Mouse (Mus musculus) left cerebral cortex, postnatal 14 days (tissue): ENCODE results near the gene Sult1a1. TPM values are rescaled to one million over a fixed set of nuclear protein-coding genes. Genes with fewer than 3 reads are reported as not detected.
"Not testable (repeated sequence)": the region's sequence is repeated elsewhere in the genome, so short reads cannot be mapped to it uniquely, and the experiment has no call there.

Source experiments
- DNase-seq, 2 experiments: peaks; one replicate each; pipeline ENCODE4 v3.0.0; 2021 to 2022; ENCODE audit warnings: low spot score in 2 of 2, mixed read lengths in 1 of 2
- intact Hi-C: fragments of 180-260 bp; cut with DNase I; formaldehyde crosslinking; loops from one replicate; pipeline ENCODE4 v1.15.1; 2025
- total RNA-seq, 2 experiments: library from RNA; stranded (reverse); gene quantifications; 2 replicates each; pipeline ENCODE4 v1.2.3; 2021

The Sult1a1 gene
- total RNA-seq, 2 experiments from 2014 or later = 6.7 to 12.7 TPM

DNA sequence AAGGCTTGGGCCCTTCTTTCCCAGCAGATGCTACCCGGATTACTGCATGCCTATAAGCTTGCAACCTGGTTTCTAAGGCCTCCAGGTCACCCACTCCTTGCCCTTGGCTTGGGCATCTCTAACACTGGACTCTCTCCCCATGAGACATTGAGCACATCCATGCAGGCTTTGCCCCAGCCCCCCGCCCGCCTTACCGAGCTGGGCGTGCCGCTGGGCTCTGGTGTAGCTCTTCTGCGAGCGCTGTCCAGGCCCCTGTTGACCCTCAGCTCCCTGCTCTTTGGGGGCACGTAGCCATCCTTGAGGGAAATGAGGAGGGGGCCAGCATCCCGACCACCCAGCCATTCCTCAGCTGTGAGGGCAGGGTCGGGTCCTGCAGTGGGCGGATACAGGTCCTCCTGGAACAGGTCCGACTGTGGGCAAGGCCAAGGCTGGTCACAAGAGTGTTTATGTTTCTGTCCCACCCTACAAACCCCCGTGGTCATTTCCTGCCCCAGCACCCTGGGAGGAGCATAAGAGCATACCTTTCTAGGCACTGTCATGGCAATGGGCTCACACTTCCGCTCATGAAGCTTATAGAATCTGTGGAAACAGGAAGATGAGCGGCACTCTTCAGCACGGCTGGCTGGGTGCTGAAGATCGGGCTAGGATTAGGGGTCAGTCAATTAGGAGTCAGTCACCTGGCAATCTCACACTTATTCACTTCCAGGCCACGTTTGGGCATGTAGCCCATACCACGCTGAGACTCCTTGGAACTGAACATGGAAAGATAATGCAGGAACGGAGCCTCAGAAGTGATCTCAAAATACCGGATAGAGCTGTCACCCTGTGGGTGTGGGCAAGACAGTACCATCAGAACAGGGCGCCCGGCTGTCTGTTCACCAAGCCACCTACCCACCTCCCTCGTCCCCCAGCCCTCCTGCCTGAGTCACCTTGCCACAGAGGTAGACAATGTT lies 24.1 kb upstream of the Sult1a1 start:
- intact Hi-C loops = loop anchor here (5.0 kb wide), 2 partner anchors 62 to 77 kb away; partner anchors contain the start of gene Ypel3
- no peak for DNase-seq

DNA sequence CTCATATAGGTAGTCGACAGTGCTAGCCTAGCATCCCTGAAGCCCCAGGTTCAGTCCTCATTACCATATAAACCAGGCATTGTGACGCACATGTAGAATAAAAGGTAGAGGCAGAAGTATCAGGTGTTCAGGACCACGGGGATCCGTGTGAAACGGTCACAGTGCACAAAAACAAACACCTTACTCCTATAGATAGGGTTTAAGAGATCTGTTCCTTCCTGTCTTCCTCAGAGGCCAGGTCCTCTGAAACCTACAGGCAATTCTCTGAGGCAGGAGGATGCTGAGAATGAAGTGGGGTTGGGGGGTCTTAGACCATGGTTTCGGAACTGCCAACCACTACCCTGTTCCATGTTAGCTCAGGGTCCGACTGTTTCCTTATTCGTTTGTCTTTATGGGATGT lies 21.6 kb upstream of the Sult1a1 start:
- no peak for DNase-seq
- intact Hi-C loops = loop anchor here (5.0 kb wide), 1 partner anchor 131 kb away; the partner anchor contains the start of gene Eif3c

DNA sequence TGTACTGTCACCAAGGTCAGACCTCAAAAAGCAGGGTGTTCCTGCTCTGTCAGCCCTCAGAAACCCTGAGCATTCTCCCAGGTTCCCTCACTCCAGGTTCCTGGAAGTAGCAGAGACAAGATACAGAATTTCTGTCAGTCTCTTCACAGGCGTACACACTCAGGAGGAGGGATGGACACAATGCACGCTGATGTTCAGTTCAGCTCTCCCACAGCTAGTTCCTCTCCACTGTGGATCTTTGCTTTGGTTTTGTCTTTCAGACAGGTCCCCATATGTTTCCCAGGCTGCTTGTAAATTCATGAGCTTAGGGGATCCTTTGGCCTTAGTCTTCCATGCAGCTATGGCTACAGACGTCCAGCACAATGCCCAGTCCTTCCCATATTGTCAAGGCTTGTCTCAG lies 20.7 kb upstream of the Sult1a1 start:
- DNase-seq = no peak
- intact Hi-C loops = loop anchor here (5.0 kb wide), 1 partner anchor 130 kb away; the partner anchor contains the start of gene Eif3c

DNA sequence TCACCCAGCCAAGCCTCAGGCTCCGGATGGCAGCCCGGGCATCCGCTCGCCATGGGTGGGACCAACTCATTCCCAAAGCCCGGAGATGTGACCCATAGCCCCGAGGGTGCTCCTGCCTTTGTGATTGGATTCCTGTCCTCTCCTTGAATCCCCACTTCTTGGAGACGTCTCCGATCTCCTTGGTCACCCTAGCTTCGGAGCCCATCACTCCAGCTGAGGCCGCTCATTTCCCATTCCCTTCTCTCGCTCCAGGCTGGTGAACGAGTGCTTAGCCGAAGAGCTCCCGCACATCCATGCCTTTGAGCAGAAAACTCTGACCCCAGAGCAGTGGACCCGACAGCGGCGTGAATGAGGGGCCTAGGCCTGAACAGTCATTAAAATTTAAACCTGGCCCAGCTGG lies 20.1 kb upstream of the Sult1a1 start:
- no peak for DNase-seq
- intact Hi-C loops = loop anchor here (5.0 kb wide), 1 partner anchor 129 kb away; the partner anchor contains the start of gene Eif3c

DNA sequence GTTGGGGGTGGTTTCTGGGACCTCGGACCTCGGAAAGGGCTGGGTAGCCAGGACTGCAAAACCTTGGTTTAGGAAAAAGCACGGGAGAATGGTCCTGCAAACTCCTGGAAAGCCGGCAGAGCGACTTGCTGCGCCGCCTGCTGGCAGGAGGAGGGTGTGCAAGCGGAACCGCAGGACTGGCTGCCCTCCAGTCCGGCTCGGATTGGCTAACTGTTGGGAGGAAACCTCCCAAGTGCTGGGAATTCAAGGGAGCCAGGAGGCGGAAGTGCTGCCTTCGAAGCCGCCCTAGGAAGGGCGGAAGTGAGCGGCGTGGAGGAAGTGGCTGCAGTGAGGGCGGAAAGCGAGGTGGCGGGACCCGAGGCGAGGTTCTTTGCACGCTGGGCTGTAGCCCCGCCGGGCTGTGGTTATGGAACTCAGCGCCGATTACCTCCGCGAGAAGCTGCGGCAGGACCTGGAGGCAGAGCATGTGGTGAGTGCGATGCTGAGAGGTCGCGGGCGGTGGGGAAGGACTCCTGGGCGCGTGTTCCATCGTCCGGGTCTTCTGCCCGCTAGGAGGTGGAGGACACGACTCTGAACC lies 19.5 kb upstream of the Sult1a1 start, which contains the start of gene Slx1b:
Slx1b (minus strand) TSS at position 154 of the 577 bp plus-strand sequence.
- peak; percentile 97 for DNase-seq
- intact Hi-C loops = loop anchor here (5.0 kb wide), 1 partner anchor 128 kb away; the partner anchor contains the start of gene Eif3c

DNA sequence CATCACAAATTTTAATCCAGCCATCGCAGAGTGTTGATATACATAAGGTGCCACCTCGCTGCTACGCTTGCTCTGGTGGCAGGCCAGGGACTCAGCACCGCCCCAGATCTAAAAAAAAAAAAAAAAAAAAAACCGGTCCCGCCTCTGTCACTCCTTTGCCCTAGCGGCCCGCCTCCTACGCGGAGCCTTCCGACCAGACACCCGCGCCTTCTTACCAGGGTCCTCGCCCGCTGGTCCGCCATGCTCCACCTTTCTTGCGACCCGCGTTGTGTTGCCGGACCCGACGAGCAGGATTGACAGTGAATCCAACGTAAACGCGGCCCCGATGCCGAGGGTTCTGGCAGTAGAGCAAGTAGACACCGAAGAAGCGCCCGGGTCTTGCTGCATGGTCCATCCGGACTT lies 19.0 kb upstream of the Sult1a1 start, which contains the start of gene Bola2:
Bola2 (plus strand) TSS at position 192 of the 402 bp plus-strand sequence.
- intact Hi-C loops = loop anchor here (5.0 kb wide), 1 partner anchor 128 kb away; the partner anchor contains the start of gene Eif3c

DNA sequence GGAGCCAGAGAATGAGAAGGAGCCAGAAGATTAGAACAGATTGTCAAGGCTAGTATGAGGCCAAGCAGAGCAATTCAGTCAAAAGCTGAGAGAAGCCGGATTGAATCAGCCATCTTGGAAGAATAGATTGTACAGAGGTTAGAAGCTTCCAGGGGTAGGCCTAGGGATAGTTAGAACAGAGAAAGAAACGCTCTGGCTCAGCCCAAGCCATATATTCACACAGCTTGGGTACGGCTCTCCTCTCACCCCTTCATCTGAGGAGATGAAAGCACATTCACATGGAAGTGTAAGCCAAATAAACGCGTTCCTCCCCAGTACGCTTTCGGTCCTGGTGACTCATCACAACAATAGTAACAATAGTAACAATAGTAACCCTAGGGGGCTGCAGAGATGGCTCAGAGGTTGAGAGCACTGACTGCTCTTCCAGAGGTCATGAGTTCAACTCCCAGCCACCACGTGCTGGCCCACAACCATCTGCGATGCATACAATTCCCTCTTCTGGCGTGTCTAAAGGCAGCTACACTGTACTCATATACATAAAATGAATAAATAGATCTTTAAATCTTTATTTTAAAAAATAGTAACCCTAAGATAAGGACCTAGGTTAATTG lies 18.3 kb upstream of the Sult1a1 start:
- intact Hi-C loops = loop anchor here (5.0 kb wide), 3 partner anchors 47 to 127 kb away; partner anchors contain the start of genes Apobr, Eif3c and Sgf29
- DNase-seq = no peak

More for the DNA sequence above, 19.0 kb upstream of the Sult1a1 start, which contains the start of gene Bola2:
- peak in 1 of 2 experiments; percentile 60 for DNase-seq

DNA sequence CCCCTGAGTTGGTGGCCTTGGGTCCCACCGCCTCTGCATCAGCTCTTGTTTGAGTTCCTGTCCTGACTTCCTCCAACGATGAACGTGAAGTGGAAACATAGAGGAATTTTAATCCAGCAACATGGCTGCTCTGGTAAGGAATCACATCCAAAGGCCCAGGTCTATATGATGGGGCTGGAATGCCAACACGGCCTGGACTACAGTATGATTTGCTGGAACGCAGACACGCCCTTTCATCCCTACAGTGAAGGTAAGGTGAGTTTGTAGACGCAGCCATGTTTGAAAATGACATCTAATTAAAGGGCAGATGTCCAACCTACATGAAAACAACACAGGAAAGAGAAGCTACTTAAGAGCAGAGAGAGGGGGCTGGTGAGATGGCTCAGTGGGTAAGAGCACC lies 17.5 kb upstream of the Sult1a1 start:
- DNase-seq = no peak
- intact Hi-C loops = loop anchor here (5.0 kb wide), 2 partner anchors 46 to 111 kb away; partner anchors contain the start of genes Apobr and Sgf29

DNA sequence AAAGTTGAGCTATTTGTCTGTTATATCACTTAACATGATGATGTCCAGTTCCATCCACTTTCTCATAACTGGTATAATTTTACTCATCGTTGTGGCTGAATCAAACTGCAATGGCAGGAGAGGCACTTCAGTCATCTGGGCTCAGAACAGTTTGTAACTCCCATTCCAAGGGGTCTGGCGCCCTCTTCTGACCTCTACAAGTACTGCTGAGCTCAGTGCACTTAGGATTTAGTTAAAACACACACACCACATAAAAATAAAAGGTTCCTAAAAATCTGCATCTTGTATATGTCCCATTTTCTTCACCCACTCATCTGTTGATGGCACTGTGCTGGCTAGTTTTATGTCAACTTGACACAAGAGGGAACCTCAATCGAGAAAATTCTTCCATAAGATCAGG lies 17.0 kb upstream of the Sult1a1 start:
- intact Hi-C loops = loop anchor here (5.0 kb wide), 2 partner anchors 46 to 111 kb away; partner anchors contain the start of genes Apobr and Sgf29

DNA sequence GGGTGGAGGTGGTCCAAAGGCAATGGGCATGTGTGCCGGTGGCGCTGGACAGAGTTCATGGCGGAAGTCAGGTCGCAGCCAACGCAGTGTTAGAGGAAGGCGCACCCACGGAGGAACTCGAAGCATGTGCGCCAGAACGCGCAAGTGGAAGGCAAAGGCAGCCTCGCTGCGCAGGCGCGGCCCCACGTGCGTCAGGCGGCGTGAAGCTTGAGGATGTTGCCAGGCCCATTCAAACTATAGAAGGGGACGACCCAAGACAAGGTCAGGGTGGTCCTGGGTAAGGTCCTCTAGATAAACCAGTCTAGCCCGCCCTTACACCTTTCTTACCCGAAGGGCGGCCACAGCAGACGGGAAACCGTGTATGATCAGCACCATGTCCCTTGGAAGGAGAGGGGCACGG lies 16.2 kb upstream of the Sult1a1 start:
- no peak for DNase-seq
- intact Hi-C loops = loop anchor here (5.0 kb wide), 2 partner anchors 45 to 110 kb away; partner anchors contain the start of genes Apobr and Sgf29

More for the DNA sequence above, 17.0 kb upstream of the Sult1a1 start:
- DNase-seq = peak; percentile 89 to 91

DNA sequence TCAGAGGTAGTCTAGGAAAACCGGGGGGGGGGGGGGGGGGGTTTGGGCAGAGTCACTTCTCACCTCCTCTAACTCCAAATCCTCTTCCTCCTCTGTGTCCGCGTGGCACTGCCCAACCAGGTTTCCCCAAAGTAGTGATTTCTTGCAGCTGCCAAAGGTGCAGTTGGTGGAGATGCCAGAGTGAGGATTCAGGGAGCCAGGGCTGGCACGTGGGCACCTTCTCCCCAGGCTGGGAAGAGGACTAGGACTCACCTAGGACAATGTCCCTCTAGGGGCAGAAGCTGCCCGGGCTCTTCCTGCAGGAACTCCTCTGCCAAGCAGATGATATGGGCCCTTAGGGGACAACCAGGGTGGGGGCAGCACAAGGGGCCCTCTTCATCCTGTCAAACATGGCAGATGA lies 15.4 kb upstream of the Sult1a1 start:
- intact Hi-C loops = loop anchor here (5.0 kb wide), 2 partner anchors 44 to 109 kb away; partner anchors contain the start of genes Apobr and Sgf29
- DNase-seq = no peak

DNA sequence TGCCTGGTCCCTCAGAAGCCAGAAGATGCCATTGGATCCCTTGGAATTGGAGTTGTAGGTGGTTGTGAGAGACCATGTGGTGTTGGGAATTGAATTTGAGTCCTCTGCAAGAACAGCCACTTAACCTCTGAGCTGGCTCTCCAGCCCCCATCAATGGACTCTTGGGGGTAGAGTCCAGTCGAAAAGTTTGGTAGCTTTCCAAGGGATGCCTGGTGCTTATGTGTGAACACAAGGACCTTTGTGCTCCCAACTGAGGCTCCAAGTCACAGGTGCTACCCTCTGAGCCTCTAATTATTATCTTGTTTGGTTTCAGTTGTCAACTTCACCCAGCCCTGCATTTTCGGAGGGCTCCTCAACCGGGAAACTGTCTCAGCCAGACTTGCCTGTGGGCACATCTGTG lies 14.5 kb upstream of the Sult1a1 start:
- intact Hi-C loops = loop anchor here (5.0 kb wide), 2 partner anchors 43 to 108 kb away; partner anchors contain the start of genes Apobr and Sgf29
- no peak for DNase-seq

DNA sequence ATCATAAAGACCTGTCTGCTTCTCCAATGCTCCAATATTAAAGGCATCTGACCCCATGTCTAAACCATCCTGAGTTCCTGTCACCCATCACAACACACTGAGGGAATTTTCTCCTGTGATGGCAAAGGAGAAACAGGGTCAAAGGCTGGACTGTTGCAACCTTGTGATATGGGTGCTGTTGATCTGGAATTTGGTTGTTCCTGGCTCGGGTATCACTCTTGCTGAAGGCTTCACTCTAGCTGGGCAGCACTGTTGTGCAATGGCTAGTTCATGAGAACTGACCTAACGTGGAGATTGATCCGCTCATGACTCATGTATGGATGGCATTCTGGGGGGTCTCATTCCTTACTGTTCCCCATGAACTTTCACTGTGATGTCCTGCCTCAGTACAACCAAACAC lies 12.8 kb upstream of the Sult1a1 start:
- intact Hi-C loops = no loop called here

DNA sequence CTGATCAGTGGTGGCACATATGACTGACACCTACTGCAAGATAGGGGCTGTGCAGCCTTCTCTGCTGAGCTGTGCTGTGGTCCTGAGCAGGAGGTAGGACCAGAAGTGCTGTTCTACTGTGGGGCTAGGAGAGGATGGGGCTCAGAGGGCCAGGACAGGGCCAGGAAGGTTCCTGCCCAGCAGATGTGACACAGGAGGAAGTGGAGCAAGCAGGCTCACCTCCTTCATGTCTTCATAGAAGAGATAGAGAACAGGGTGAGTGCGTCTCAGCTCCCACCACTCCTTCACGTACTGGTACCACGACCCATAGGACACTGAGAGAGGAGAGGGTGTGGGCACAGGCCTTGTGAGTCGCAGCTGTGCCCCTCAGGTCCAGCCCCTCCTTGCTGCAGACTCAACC lies 11.9 kb upstream of the Sult1a1 start:
- DNase-seq, intact Hi-C loops: not testable (repeated sequence)

More for the DNA sequence above, 12.8 kb upstream of the Sult1a1 start:
- DNase-seq = no peak

DNA sequence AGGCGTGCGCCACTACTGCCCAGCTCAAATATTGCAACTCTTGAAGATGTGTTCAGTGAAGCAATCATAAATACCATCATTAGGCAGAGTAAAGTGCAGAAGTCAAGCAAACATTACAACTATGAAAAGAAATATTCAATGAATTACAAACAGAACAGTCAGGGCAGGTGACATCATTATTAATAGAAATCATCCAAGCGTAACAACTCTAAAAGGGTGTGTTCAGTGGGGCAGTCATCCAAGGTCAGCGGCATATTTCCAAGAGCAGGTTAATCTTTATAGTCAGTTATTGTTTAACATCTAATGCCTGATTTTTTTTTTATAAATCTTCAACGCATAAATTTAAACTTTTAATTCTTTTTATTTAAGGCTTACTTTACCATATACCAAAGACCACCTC lies 5.0 kb upstream of the Sult1a1 start:
- intact Hi-C loops = no loop called here
- DNase-seq = no peak

DNA sequence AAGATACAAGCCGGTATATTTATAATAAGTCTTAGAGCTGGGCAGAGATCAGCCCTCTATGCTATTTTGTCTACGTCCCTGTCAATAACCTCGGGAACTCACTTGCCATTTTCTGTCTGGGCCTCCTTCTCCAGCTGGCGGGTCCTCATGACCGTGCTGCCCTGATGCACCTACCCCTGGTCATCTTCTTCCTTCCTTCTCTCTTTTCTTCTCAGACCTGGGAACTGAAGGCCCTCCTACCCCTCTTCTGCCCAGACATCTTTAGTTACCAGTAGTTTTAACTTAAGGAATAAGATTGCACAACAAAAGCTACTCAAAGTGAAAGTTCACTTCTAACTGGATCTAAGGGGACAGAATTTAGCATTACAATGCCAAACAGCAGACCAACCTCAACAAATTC lies 3.5 kb upstream of the Sult1a1 start:
- no peak for DNase-seq
- intact Hi-C loops = no loop called here

DNA sequence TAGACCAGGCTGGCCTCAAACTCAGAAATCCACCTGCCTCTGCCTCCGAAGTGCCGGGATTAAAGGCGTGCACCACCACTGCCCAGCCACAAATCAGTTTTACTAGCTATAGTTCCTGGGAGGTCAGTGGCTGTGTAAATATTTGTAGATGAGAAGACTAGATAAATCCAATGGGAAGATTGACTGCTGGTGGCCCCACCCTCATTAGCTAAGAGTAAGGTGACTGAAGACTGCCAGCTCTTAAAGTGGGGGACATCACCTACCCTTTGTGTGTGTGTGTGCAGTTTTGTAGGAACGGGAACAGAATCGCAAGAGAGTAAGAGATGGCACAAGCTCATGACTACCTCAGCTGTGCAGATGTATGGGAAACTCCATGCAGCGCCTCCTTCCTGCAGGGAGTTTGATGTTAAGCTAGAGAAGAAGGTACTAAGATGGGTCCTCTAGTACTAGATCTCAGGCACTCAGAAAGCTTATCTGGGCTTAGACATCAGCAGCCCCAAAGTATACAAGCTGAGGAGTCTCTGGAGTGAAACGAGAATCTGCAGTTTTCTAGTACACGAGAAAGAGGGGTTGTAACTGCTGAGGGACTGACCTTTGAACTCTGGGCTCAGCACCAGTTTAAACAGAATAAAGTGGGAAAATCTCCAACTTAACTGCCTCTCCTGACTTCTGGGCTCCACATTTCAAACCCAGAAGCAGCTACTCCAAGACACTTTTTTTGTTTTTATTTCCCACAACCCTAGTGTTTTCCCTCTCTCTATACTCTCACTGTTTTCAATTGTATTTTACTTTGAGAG lies 2.5 kb upstream of the Sult1a1 start:
- intact Hi-C loops = no loop called here
- DNase-seq = no peak

DNA sequence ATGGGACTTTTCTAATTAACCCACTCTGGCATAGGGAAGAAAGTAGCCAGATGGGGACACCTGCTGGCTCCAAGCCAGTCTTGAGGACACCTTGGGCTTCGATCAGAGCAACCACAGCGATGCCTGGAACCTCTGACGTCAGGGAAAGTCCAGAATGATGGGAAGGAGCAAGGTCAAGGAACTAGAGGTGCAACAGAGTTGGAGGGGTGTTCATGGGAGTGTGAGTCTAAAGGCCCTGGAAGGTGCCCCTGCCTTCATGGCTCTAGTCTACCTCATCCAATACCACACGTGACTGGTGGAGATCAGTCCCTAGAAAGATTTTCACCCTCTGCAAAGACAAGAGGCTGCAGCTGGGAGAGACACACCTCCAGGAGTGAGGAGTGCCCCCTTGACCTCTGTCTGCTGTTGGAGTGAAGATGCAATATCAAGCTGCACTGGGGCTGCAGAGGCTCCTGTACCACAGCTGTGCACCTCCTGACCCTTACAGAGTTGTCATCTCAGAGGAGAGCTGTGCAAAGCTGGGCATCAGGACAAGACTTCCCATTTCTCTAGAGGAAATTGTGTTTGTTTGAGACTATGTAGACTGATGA lies 494 bp upstream of the Sult1a1 start:
- no peak for DNase-seq
- intact Hi-C loops = no loop called here
